Mouse (Mus musculus) heart, embryonic 13.5 days (tissue): ENCODE results near the gene Tagap. TPM values are rescaled to one million over a fixed set of nuclear protein-coding genes. Genes with fewer than 3 reads are reported as not detected.

Experiments
- ATAC-seq: fragments of 200-750 bp; cut with Nextera tagmentation; 2 replicates; pipeline ENCODE4 v1.8.0; 2017; ENCODE audit warnings: moderate TSS enrichment; ENCODE audit not compliant: insufficient number of reproducible peaks, low FRiP score, low TSS enrichment; ENCODE audit errors: extremely low read depth
- H3K27ac ChIP-seq: fragments of 300-500 bp; sonication (generic); replicated peaks from 2 replicates; pipeline ENCODE4 v1.5.1; 2015; ENCODE audit warnings: moderate library complexity, mild to moderate bottlenecking, inconsistent platforms
- H3K27me3 ChIP-seq: fragments of 300-500 bp; sonication (generic); replicated peaks from 2 replicates; pipeline ENCODE4 v1.6.1; 2015; ENCODE audit warnings: mild to moderate bottlenecking, inconsistent platforms
- H3K36me3 ChIP-seq: fragments of 300-500 bp; sonication (generic); 2 replicates; pipeline ENCODE4 v1.6.1; 2015; ENCODE audit warnings: mild to moderate bottlenecking, inconsistent platforms
- H3K4me1 ChIP-seq: fragments of 300-500 bp; sonication (generic); 2 replicates; pipeline ENCODE4 v1.6.1; 2015; ENCODE audit warnings: inconsistent platforms
- H3K4me2 ChIP-seq: fragments of 300-500 bp; sonication (generic); 2 replicates; pipeline ENCODE4 v1.6.1; 2015; ENCODE audit warnings: inconsistent platforms, mild to moderate bottlenecking, moderate library complexity
- H3K4me3 ChIP-seq: fragments of 300-500 bp; sonication (generic); 2 replicates; pipeline ENCODE4 v1.5.1; 2015; ENCODE audit warnings: moderate library complexity, mild to moderate bottlenecking, inconsistent platforms
- H3K9ac ChIP-seq: fragments of 300-500 bp; sonication (generic); 2 replicates; pipeline ENCODE4 v1.6.1; 2015; ENCODE audit warnings: inconsistent platforms, mild to moderate bottlenecking, moderate library complexity
- H3K9me3 ChIP-seq: fragments of 300-500 bp; sonication (generic); 2 replicates; pipeline ENCODE4 v1.6.1; 2016; ENCODE audit warnings: inconsistent platforms
- WGBS: fragments of 180-500 bp; shearing (Covaris S2); methylation state at CpG from one replicate; pipeline ENCODE4 v1.1.7; 2015; ENCODE audit warnings: mixed read lengths; 5-methylcytosine and 5-hydroxymethylcytosine counted together
- polyA plus RNA-seq: library from polyadenylated mRNA; unstranded; fragments of >200 nt; fragmentation: Nextera tagmentation; extraction: Ambion mirVana; gene quantifications from 2 replicates; pipeline ENCODE4 v1.2.1, GENCODE M21; 2015

Tagap gene
- polyA plus RNA-seq, 1 experiment from 2014 or later: 0.37 TPM

GRCm38 (mm10) chr17:7894094-7894493, 31.7 kb upstream of the Tagap start:
- ATAC-seq: no peak
- Histone ChIP-seq H3K4me2 (no peak overlapping the region), H3K9me3 (no peaks in the 10 kb centered on the region), H3K9ac (no peak overlapping the region), H3K27me3 (peaks cover 14% of the 10 kb centered on the region; the same call in 1 of the 2 replicates), H3K4me3 (no peak overlapping the region), H3K27ac (no peak overlapping the region), H3K36me3 (no peaks in the 10 kb centered on the region), H3K4me1 (no peaks in the 10 kb centered on the region)
- 79% methylated on average over 3 of the region's 3 CpGs for WGBS

GRCm38 (mm10) chr17:7896047-7896635, 29.7 kb upstream of the Tagap start:
- H3K9me3 ChIP-seq: no peaks in the 10 kb centered on the region
- no peak for ATAC-seq
- no peak overlapping the region for H3K27ac ChIP-seq
- H3K9ac ChIP-seq: no peak overlapping the region
- WGBS: 59% methylated on average over 10 of the region's 10 CpGs
- H3K4me1 ChIP-seq: no peaks in the 10 kb centered on the region
- no peak overlapping the region for H3K4me3 ChIP-seq
- H3K27me3 ChIP-seq: peaks cover 14% of the 10 kb centered on the region; the same call in 1 of the 2 replicates
- no peak overlapping the region for H3K4me2 ChIP-seq
- no peaks in the 10 kb centered on the region for H3K36me3 ChIP-seq

- Histone ChIP-seq H3K4me3 (no peak overlapping the region), H3K4me1 (no peaks in the 10 kb centered on the region), H3K9me3 (no peaks in the 10 kb centered on the region), H3K27me3 (peaks cover 14% of the 10 kb centered on the region; the same call in 1 of the 2 replicates), H3K4me2 (no peak overlapping the region), H3K27ac (no peak overlapping the region), H3K36me3 (no peaks in the 10 kb centered on the region), H3K9ac (no peak overlapping the region)
- WGBS: 74% methylated on average over 11 of the region's 11 CpGs
- no peak for ATAC-seq
These were observed 28.7 kb upstream of the Tagap start for GRCm38 (mm10) chr17:7897120-7897519.

- H3K4me2 ChIP-seq: no peak overlapping the region
- 77% methylated on average over 4 of the region's 4 CpGs for WGBS
- ATAC-seq: no peak
These were observed 28.0 kb upstream of the Tagap start for GRCm38 (mm10) chr17:7897756-7898155.

GRCm38 (mm10) chr17:7899233-7899632, 26.6 kb upstream of the Tagap start:
- H3K9ac ChIP-seq: no peak overlapping the region
- H3K27me3 ChIP-seq: peaks cover 14% of the 10 kb centered on the region; the same call in 1 of the 2 replicates
- H3K4me3 ChIP-seq: no peak overlapping the region
- no peaks in the 10 kb centered on the region for H3K4me1 ChIP-seq
- no peak overlapping the region for H3K4me2 ChIP-seq
- ATAC-seq: no peak
- 67% methylated on average over 6 of the region's 6 CpGs for WGBS
- H3K9me3 ChIP-seq: no peaks in the 10 kb centered on the region
- H3K27ac ChIP-seq: no peak overlapping the region
- no peaks in the 10 kb centered on the region for H3K36me3 ChIP-seq

More at GRCm38 (mm10) chr17:7897756-7898155, 28.0 kb upstream of the Tagap start:
- Histone ChIP-seq H3K9ac (no peak overlapping the region), H3K27me3 (peaks cover 14% of the 10 kb centered on the region; the same call in 1 of the 2 replicates), H3K4me3 (no peak overlapping the region), H3K4me1 (no peaks in the 10 kb centered on the region), H3K27ac (no peak overlapping the region), H3K36me3 (no peaks in the 10 kb centered on the region), H3K9me3 (no peaks in the 10 kb centered on the region)

- Histone ChIP-seq H3K4me2 (no peak overlapping the region), H3K4me3 (no peak overlapping the region), H3K4me1 (no peaks in the 10 kb centered on the region), H3K9me3 (no peaks in the 10 kb centered on the region), H3K27me3 (peaks cover 14% of the 10 kb centered on the region; the same call in 1 of the 2 replicates), H3K27ac (no peak overlapping the region), H3K9ac (no peak overlapping the region), H3K36me3 (no peaks in the 10 kb centered on the region)
- no peak for ATAC-seq
- 80% methylated on average over 4 of the region's 4 CpGs for WGBS
These were observed 25.8 kb upstream of the Tagap start for GRCm38 (mm10) chr17:7899961-7900360.

GRCm38 (mm10) chr17:7901536-7901935, 24.3 kb upstream of the Tagap start:
- no peaks in the 10 kb centered on the region for H3K4me1 ChIP-seq
- H3K27ac ChIP-seq: no peak overlapping the region
- H3K9ac ChIP-seq: no peak overlapping the region
- H3K36me3 ChIP-seq: no peaks in the 10 kb centered on the region
- ATAC-seq: no peak
- no peaks in the 10 kb centered on the region for H3K9me3 ChIP-seq
- H3K4me2 ChIP-seq: no peak overlapping the region
- no peak overlapping the region for H3K4me3 ChIP-seq
- peaks cover 10% of the 10 kb centered on the region; the same call in 1 of the 2 replicates for H3K27me3 ChIP-seq
- WGBS: 80% methylated on average over 2 of the region's 2 CpGs

- Histone ChIP-seq H3K27ac (no peak overlapping the region), H3K4me3 (no peak overlapping the region), H3K27me3 (peaks cover 5% of the 10 kb centered on the region; the same call in 1 of the 2 replicates), H3K4me2 (no peak overlapping the region), H3K9me3 (no peaks in the 10 kb centered on the region), H3K36me3 (no peaks in the 10 kb centered on the region), H3K4me1 (no peaks in the 10 kb centered on the region), H3K9ac (no peak overlapping the region)
- 73% methylated on average over 3 of the region's 3 CpGs for WGBS
- no peak for ATAC-seq
These were observed 23.4 kb upstream of the Tagap start for GRCm38 (mm10) chr17:7902362-7902761.

GRCm38 (mm10) chr17:7904992-7905391, 20.8 kb upstream of the Tagap start:
- no peak overlapping the region for H3K4me3 ChIP-seq
- no peak overlapping the region for H3K4me2 ChIP-seq
- H3K27me3 ChIP-seq: no peaks in the 10 kb centered on the region
- WGBS: 30% methylated on average over 2 of the region's 2 CpGs
- H3K4me1 ChIP-seq: no peaks in the 10 kb centered on the region
- no peak overlapping the region for H3K9ac ChIP-seq
- no peak overlapping the region for H3K27ac ChIP-seq
- no peak for ATAC-seq
- no peaks in the 10 kb centered on the region for H3K36me3 ChIP-seq
- no peaks in the 10 kb centered on the region for H3K9me3 ChIP-seq

- H3K4me2 ChIP-seq: no peak overlapping the region
- no peak overlapping the region for H3K27ac ChIP-seq
- ATAC-seq: no peak
- peaks cover 2% of the 10 kb centered on the region for H3K9me3 ChIP-seq
- peaks cover 2% of the 10 kb centered on the region; the same call in 1 of the 2 replicates for H3K27me3 ChIP-seq
- H3K4me1 ChIP-seq: no peaks in the 10 kb centered on the region
- no peak overlapping the region for H3K4me3 ChIP-seq
- H3K36me3 ChIP-seq: no peaks in the 10 kb centered on the region
- no peak overlapping the region for H3K9ac ChIP-seq
- 41% methylated on average over 4 of the region's 4 CpGs for WGBS
These were observed 19.7 kb upstream of the Tagap start for GRCm38 (mm10) chr17:7905936-7906685.

- Histone ChIP-seq H3K9ac (no peak overlapping the region), H3K9me3 (peaks cover 6% of the 10 kb centered on the region), H3K27me3 (peaks cover 44% of the 10 kb centered on the region), H3K4me3 (no peak overlapping the region), H3K36me3 (no peaks in the 10 kb centered on the region), H3K4me2 (no peak overlapping the region), H3K27ac (no peak overlapping the region), H3K4me1 (no peaks in the 10 kb centered on the region)
- WGBS: 65% methylated on average over 2 of the region's 2 CpGs
- no peak for ATAC-seq
These were observed 11.1 kb upstream of the Tagap start for GRCm38 (mm10) chr17:7914596-7915227.
